Mouse (Mus musculus) CD4-positive naive resting alpha-beta T cell, adult 57 days (primary cell): ENCODE data around the gene Ddx50. TPM values are rescaled to one million over a fixed set of nuclear protein-coding genes. Genes with fewer than 3 reads are reported as not detected.

Experiments
- total RNA-seq: library from RNA; stranded (reverse); gene quantifications from one replicate; pipeline ENCODE4 v1.2.4, GENCODE M21; 2023

The Ddx50 gene
- total RNA-seq = 156 TPM

GRCm38 (mm10) chr10:62650881-62651810 lies at the start of gene Ddx50:
TSS of gene Ddx50 (minus strand) at chr10:62651218.

DNA sequence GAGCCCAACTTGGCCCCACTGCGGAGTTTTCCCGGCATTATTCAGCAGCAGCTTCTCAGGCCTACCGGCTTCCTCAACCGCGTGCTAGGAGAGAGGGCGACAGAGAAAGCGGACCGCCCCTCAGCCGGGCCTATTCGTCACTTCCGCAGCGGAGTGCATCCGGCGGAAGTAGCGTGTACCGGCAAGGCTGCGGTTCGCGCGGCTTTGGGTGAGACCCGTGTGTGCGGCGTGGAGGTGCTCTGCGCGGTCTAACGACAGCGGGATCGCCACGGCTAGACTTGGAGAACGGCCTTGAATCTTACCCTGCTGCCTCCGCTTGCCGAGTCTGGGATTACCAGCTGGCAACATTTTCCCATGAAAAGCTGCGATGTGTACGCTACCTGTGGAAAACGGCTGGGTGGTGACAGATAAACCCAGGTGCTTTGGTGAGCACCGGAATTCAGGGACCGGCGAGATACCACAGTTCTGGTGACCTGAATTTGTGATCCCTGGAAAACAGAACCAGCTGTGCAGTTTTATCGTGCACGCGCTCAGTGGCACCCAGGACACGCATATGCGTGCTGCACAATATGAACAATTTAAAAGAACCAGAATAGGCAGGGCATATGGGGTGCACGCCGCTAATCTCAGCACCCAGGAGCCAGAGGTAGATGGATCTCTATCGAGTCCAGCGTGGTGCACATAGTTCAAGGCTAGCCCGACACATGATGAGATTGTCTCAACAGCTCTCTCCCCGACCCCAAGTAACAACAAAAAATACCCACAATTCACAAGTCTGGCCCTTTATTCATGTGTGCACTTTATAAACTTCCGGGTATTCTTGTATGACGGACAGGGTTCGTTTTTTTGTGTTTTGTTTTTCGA lies 48.6 kb downstream of the Ddx50 start, which contains the start of gene Ddx21:
Gene Ddx21 (minus strand): TSS at position 105 of the 864 bp plus-strand sequence.

DNA sequence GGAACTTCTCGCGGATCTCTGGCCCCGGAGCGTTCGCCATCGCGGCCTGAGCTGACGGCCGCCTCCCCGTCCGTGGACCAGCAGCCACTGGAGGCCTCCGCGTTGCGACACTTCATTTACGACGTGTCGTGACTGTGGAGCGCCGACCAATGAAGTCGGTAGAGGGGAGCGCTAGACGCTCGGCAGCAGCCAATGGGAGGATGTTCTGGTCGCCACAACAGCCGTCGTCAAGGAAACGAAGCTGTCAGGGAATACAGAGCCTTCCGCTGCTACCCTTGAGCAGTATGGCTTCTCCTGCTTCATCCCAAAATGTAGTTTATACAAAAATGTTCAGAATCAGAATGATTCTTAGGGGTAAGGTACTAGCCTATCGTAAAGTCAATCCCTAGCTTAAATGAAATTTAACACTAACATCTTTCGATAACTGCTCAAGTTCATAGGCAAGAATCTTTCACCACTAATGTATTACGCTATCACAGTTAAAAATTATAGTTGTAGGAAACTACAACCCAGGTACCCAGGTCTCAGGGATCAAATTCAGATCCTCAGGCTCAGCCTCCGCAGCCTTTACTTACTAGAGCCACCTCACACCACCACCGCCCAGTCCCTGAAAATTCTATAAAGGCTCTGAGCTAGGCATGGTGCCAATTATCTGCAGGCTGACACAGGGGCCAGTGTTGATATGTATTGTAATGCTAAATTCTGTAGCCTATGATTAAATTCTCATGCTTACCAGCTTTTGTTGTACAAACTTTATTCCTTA lies 72.5 kb downstream of the Ddx50 start, which contains the start of gene Kif1bp:
Gene Kif1bp (minus strand): TSS at position 120 of the 763 bp plus-strand sequence.

Other genes with a start within 250 kb of the Ddx50 start
- not detected for gene Hkdc1, start 228.7 kb downstream of the Ddx50 start, total RNA-seq
- 0.95 TPM for gene 4930507D05Rik, start 201.7 kb downstream of the Ddx50 start, total RNA-seq
- gene Supv3l1, start 201.5 kb downstream of the Ddx50 start, total RNA-seq = 23.4 TPM
- gene Vps26a, start 164.4 kb downstream of the Ddx50 start, total RNA-seq = 23.9 TPM
- gene Srgn, start 123.8 kb downstream of the Ddx50 start, total RNA-seq = 418 TPM
- gene Kif1bp, start 72.8 kb downstream of the Ddx50 start, total RNA-seq = 23.9 TPM
- 145 TPM for gene Ddx21, start 48.9 kb downstream of the Ddx50 start, total RNA-seq
- gene Stox1, start 74.9 kb upstream of the Ddx50 start, total RNA-seq = 0.21 TPM
- 130 TPM for gene Ccar1, start 141.1 kb upstream of the Ddx50 start, total RNA-seq